Mouse (Mus musculus) frontal cortex, adult 2 months (tissue): ENCODE measurements around the gene Nln. TPM values are rescaled to one million over a fixed set of nuclear protein-coding genes. Genes with fewer than 3 reads are reported as not detected.
A peak's percentile ranks its signal among the peaks of the same experiment; 100 is the strongest.

Experiments used
- DNase-seq, 2 experiments: peaks; one replicate each; pipeline ENCODE4 v3.0.0; 2022; ENCODE audit warnings: low spot score in 1 of 2; ENCODE audit errors: extremely low spot score in 1 of 2
- polyA plus RNA-seq: library from polyadenylated mRNA; depleted of rRNA; stranded (reverse); fragments of >200 nt; gene quantifications from 2 replicates; pipeline ENCODE4 v1.2.3, GENCODE M21; 2012

Gene Nln
- polyA plus RNA-seq, 1 experiment, result 19.0 TPM

DNA sequence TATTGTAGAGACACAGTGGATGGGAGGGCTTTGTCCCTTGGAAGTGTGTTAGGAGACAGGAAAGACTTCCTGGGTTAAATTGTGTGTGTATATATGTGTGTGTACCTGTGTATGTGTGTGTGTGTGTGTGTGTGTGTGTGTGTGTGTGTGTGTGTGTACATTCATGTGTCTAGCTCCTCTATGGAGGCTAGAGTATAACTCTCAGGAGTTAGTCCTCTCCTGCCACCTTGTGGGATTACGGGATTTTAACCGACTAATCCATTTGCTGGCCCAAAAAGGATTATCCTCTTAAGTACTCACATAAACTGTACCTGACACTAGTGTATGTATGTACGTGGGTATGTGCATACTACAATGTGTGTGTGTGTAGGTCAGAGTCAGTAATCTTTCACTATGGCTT is 60.6 kb downstream of the Nln start:
- DNase-seq, result peak in 1 of 2 experiments; percentile 77

- no peak for DNase-seq
Measured at GRCm38 (mm10) chr13:104045108-104045507, 64.3 kb downstream of the Nln start.

DNA sequence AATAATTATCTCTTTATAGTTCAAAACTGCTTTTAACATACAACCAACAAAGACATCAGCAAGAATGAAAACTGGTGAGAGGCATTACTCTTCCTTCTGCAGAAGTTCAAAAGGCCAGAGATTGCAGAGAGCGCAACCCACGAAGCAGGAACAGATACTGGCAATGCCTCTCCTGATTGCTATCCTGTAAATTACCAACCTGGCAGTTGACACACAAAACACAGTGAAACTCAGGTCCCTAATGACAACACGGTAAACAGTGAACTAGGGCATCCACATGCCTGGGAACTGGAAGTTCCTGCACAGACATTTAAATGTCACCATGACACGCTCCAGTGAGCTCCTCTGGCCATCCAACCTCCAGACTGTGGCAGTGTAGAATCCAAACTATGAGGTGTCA is 65.1 kb downstream of the Nln start:
- DNase-seq, result no peak

DNA sequence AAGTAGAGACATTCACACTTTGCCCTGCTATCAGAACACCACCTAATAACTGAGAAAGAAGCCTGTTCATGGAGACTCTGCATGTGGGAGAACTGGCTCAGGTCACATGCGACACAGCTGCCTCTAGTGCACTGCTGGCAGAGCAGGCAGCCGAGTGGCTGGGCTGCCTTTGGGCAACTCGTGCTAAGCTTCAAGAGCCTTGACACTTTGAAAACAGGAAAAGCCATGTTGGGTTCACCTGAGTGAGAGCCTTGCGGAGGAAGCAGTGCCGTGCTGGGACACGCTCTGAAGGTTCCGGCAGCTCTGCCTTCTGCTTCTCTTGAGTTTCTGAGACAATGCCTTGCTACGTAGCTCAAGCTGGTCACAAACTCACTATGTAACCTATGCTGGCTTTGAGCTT is 66.7 kb downstream of the Nln start:
- no peak for DNase-seq

GRCm38 (mm10) chr13:104041481-104041880 is 67.9 kb downstream of the Nln start:
- DNase-seq, result no peak

GRCm38 (mm10) chr13:104040950-104041349 is 68.5 kb downstream of the Nln start:
- no peak for DNase-seq

GRCm38 (mm10) chr13:104039861-104040260 is 69.6 kb downstream of the Nln start:
- DNase-seq, result peak in 1 of 2 experiments; percentile 27

DNA sequence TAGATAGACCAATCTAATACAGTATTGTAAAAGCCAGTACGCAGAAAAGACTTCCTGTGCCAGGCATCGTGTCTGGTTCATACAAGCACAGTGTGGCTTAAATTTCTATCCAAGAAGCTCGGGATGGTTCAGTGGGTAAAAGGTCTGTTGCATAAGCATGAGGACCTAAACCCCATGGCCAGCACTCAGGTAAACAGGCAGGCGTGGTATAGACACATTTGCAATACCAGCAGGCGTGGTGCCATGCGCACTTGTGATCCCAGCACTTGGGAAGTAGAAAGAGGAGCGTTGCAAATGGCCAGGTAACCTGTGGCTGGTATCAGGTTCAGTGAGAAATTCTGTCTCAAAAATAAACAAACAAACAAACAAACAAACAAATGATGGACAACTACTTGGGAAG is 70.5 kb downstream of the Nln start:
- DNase-seq, result no peak

GRCm38 (mm10) chr13:104038358-104038757 is 71.1 kb downstream of the Nln start:
- no peak for DNase-seq

DNA sequence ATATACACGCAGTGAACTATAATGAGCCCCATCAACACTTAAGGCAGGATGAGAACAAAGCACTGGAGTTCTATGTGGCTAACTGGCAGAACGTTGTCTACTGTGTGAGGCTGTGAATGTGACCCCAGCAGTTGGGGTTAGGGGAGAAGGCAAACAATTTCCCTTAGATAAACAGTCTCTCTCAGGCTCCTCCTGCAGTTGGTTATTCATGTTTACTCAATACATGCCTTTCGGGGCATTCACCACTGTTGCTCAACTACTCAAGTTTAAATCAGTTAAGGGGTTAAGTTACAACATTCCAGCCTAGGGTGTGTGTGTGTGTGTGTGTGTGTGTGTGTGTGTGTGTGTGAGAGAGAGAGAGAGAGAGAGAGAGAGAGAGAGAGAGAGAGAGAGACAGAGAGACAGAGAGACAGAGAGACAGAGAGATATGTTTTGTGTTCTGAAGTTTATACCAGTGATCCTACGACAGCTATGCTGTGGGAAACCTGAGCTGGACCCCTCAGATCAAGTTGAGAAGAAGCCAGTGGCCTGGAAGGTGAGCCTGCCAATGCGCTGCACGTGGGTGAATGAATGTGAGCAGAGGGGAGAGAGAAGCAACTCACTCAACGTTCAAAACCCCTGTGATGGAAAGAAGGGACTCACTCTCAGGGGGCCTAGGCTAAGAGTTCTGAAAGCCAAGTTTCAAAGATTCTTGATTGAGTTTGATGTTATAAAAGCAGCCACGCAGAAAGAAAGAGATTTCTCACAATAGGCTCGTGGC is 71.7 kb downstream of the Nln start:
- DNase-seq, result no peak

DNA sequence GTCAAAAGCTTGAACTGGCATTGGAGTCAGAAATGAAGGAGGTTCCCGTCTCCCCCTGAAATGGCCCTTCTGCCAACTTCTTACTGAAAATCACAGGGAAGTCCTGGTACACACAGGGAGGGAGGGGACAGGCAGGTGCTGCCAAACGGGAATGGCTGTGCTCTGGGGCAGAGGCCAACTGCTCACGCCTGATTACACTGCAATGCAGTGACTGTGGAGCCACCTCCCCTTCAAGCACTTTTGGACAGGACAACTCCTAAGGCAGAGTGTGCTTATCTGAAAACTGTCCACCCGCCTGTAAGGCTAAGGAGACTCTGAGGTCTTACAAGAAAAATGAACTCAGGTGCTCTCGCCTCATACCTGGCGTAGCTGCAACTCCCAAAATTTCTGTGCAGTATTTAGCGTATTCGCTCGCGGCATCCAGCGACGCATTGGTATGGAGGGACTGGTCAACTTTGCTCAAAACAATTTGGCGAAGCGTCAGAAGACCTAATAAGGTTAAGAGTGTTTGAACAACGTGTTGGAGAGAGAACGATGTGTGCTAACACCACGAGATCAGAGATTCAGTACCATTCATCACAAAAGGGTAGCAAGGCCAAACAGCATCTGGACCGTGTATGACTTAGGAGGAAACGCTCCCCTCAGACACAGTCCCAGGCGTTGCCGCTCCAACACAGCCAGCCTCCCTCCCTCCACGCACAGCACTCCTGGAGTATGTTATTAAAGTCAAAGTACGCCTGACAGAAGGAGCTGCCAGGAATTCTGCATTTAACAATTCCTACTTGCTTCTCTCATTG is 72.7 kb downstream of the Nln start:
- DNase-seq, result no peak

DNA sequence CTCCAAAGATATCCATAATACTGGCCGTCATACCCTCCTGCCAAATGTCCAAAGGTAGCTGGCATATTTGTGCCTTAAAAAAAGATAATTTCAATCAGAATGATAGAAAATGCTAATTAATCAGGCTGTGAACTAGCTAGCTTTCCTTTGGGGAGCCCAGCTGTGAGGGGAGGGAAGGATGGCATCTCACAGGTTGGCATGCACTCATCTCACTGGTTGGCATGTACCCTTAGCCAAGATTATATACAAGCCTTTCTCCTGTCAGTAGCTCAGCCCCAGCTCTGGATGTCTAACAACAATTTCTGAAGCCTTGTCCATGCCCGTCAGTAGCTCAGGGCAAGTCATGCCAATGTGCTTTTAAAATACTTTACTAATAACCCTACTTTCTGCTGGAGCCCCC is 73.8 kb downstream of the Nln start:
- DNase-seq, result no peak

GRCm38 (mm10) chr13:104034854-104035253 is 74.6 kb downstream of the Nln start:
- DNase-seq, result no peak

GRCm38 (mm10) chr13:104032620-104033133 is 76.7 kb downstream of the Nln start:
- no peak for DNase-seq

GRCm38 (mm10) chr13:104031821-104032331 is 77.5 kb downstream of the Nln start:
- peak in 1 of 2 experiments; percentile 14 for DNase-seq

GRCm38 (mm10) chr13:104030956-104031355 is 78.5 kb downstream of the Nln start:
- no peak for DNase-seq

GRCm38 (mm10) chr13:104029511-104029910 is 79.9 kb downstream of the Nln start:
- DNase-seq, result no peak

DNA sequence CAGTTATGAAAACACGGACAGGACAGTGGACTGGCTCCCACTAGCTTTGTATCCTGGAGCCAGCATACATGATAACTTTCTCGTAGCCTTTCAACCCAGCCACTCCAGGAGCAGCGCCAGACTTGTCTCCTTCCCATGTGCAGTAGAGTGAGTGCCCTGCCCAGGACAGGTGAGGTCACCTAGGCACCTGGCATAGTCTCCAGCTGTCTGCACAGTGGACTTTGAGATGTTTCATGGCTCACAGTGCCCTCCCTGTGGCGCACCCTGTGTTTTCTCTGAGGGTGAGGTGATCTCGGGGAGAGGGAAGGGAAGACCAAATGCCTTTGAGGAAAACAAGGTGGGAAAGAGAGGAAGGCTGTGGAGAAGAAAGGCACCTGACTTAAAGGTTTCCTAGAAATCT is 80.3 kb downstream of the Nln start:
- DNase-seq, result no peak

DNA sequence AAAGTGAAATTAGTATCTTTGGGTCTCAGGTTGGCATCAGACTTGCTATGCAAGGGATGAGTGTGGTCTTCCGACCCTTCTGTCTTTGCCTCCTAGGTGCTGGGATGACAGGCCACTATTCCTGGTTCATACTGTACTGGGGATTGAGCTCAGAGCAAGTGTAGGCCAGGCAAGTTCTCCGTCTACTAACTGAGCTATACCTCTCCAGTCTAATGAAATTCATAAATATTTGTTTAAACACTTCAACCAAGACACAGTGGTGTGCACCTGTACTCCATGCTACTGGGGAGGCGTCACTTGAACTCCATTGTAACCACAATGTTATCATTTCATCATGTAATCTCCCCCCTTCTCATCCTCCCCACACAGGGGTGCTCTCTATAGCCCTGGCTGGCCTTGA is 82.9 kb downstream of the Nln start:
- no peak for DNase-seq

GRCm38 (mm10) chr13:104025710-104025995 is 83.8 kb downstream of the Nln start:
- no peak for DNase-seq

DNA sequence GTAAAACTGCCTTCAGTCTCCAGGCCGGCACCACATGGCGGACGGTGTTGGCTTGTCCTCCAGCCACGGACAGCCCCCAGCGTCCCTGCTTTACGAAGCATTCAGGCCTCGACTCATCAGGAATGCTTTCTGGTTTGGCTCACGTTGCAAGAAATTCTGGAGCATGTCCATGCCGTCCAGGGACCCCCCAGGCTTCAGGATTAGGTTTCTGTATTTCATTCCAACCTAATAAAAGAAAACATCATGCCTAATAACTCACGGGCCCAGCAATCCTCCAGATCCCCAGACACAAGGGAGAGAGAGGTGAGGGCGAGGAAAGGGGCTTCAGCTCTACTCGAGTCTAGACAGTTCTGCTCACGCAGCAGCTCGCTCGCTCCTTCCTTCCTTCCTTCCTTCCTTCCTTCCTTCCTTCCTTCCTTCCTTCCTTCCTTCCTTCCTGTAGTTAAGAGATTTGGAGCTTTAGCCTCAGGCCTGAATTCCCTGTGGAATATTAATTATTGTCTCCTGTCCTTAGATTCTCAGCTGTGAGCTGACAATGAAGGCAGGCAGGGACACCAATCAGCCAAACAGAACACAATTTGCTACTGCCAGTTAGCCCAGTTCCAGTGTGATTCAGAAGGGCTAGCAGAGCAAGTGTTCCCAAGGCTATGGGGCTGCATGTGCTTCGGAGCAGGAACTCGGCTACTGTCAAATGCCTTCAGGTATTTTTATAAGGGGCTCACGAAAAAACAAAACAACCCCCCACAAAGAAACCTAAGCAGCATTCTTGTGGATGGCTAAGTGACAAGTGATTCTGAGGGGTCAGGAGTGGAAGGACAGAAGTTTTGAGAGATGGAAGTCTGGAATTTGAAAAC is 84.3 kb downstream of the Nln start:
- no peak for DNase-seq
